Mouse (Mus musculus) stomach, embryonic 16.5 days (tissue): ENCODE measurements around the gene Syngap1. TPM values are rescaled to one million over a fixed set of nuclear protein-coding genes. Genes with fewer than 3 reads are reported as not detected.
A peak's percentile ranks its signal among the peaks of the same experiment; 100 is the strongest.

Experiments used
- ATAC-seq: fragments of 200-750 bp; cut with Nextera tagmentation; 2 replicates; pipeline ENCODE4 v1.8.0; 2017; ENCODE audit warnings: moderate number of reproducible peaks, moderate TSS enrichment; ENCODE audit not compliant: insufficient read depth, low FRiP score
- H3K27ac ChIP-seq: fragments of 300-500 bp; sonication (generic); 2 replicates; pipeline ENCODE4 v1.5.1; 2014; ENCODE audit warnings: low read length
- H3K27me3 ChIP-seq: fragments of 300-500 bp; sonication (generic); 2 replicates; pipeline ENCODE4 v1.6.1; 2014; ENCODE audit warnings: low read length, control low read depth, mixed read lengths; ENCODE audit not compliant: control insufficient read depth, insufficient read depth
- H3K36me3 ChIP-seq: fragments of 300-500 bp; sonication (generic); 2 replicates; pipeline ENCODE4 v1.6.1; 2014; ENCODE audit warnings: low read length; ENCODE audit not compliant: control insufficient read depth, insufficient read depth
- H3K4me1 ChIP-seq: fragments of 300-500 bp; sonication (generic); 2 replicates; pipeline ENCODE4 v1.6.1; 2014; ENCODE audit warnings: low read length, control low read depth, mixed read lengths; ENCODE audit not compliant: control insufficient read depth, insufficient read depth
- H3K4me2 ChIP-seq: fragments of 300-500 bp; sonication (generic); 2 replicates; pipeline ENCODE4 v1.6.1; 2014; ENCODE audit warnings: low read depth, low read length, mixed read lengths
- H3K4me3 ChIP-seq: fragments of 300-500 bp; sonication (generic); replicated peaks from 2 replicates; pipeline ENCODE4 v1.5.1; 2014; ENCODE audit warnings: mild to moderate bottlenecking, low read length
- H3K9ac ChIP-seq: fragments of 300-500 bp; sonication (generic); 2 replicates; pipeline ENCODE4 v1.6.1; 2014; ENCODE audit warnings: low read length
- H3K9me3 ChIP-seq: fragments of 300-500 bp; sonication (generic); replicated peaks from 2 replicates; pipeline ENCODE4 v1.6.1; 2016; ENCODE audit warnings: low read length, control low read depth; ENCODE audit not compliant: control insufficient read depth
- WGBS: fragments of 180-500 bp; shearing (Covaris S2); extraction: QIAGEN DNeasy Blood & Tissue Kit; methylation state at CpG from one replicate; pipeline ENCODE4 v1.1.7; 2014; 5-methylcytosine and 5-hydroxymethylcytosine counted together
- polyA plus RNA-seq: library from polyadenylated mRNA; unstranded; fragments of >200 nt; fragmentation: Nextera tagmentation; extraction: Ambion mirVana; gene quantifications from 2 replicates; pipeline ENCODE4 v1.2.1, GENCODE M21; 2015

Gene Syngap1
- polyA plus RNA-seq, 1 experiment from 2014 or later: 1.6 TPM

DNA sequence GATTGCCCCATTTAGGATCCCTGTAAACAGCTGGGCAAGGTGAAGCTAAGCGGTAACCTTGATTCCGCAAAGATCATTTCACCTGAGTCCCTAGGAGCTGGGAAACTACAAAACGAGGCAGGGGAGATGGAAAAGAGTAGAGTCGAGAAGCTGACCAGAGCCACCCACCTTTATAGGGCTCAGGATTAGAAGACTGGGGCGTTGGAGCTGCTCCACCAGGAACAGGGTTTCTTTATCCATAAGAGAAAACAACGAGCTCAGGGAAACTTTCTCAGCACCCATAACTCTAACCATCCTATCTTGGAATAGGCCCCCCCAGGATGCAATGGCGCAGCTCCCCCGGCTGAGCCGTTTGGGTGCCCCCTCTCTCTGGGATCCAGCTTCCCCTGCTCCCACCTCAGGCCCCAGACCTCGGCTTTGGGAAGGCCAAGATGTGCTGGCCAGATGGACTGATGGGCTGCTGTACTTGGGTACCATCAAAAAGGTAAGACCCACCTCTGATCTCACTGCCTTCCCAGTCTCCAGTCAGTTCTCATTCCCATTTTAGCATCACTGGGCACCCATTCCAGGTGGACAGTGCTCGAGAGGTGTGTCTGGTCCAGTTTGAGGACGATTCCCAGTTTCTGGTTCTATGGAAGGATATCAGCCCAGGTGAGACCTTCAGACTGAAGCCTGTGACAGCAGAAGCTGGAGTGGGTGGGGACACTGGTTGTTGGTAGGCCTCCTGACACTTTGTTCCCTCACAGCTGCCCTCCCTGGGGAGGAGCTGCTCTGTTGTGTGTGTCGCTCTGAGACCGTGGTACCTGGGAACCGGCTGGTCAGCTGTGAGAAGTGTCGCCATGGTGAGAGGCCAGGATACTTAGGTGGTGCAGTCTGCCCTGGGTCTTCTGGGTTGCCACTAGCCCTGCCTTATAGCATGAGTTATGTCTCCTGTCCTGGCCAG lies 6.9 kb upstream of the Syngap1 start:
- Histone ChIP-seq H3K4me2 (peak overlapping the region; percentile 94), H3K36me3 (peaks cover 4% of the 10 kb centered on the region; the same call in 1 of the 2 replicates), H3K27ac (no peak overlapping the region), H3K27me3 (no peaks in the 10 kb centered on the region), H3K4me3 (peak overlapping the region; percentile 82), H3K9ac (peak overlapping the region; percentile 94), H3K9me3 (no peaks in the 10 kb centered on the region), H3K4me1 (peaks cover 20% of the 10 kb centered on the region)
- WGBS: 77% methylated on average over 16 of the region's 16 CpGs
- ATAC-seq: no peak

DNA sequence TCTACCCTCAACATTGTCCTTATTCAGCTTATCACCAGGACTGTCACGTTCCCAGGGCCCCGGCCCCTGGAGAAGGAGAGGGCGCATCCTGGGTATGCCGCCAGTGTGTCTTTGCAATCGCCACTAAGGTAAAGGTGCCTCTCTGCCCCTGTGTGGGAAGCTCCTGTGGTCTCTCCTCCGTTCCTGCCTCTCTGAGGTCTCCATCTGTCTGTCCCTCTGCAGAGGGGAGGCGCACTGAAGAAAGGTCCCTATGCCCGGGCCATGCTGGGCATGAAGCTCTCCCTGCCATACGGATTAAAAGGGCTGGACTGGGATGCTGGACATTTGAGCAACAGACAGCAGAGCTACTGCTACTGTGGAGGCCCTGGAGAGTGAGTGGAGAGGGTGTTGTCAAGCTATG lies 6.0 kb upstream of the Syngap1 start:
- Histone ChIP-seq H3K9ac (no peak overlapping the region), H3K4me2 (no peak overlapping the region), H3K27me3 (no peaks in the 10 kb centered on the region), H3K27ac (no peak overlapping the region), H3K36me3 (peaks cover 4% of the 10 kb centered on the region; the same call in 1 of the 2 replicates), H3K4me1 (peaks cover 22% of the 10 kb centered on the region), H3K9me3 (no peaks in the 10 kb centered on the region), H3K4me3 (no peak overlapping the region)
- 85% methylated on average over 9 of the region's 9 CpGs for whole genome bisulfite sequencing
- no peak for ATAC-seq

DNA sequence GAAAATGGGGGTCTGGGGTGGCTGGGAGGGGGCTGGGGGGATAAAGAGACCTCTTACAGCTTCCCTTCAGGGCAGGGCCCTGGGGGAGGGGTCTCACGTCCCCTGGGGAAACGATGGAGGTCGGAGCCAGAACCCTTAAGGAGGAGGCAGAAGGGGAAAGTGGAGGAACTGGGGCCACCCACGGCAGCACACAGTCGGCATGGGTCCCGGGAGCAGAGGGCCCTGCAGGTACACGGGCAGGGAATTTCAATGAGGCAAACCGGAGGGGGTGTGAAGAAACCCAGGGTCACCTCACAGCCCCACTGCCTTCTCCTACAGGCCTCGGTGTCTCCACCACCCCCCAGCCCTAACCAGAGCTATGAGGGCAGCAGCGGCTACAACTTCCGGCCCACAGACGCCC lies 4.6 kb upstream of the Syngap1 start:
- H3K4me1 ChIP-seq: peaks cover 31% of the 10 kb centered on the region
- no peak overlapping the region for H3K4me3 ChIP-seq
- no peak overlapping the region for H3K4me2 ChIP-seq
- H3K9me3 ChIP-seq: no peaks in the 10 kb centered on the region
- ATAC-seq: no peak
- H3K27me3 ChIP-seq: no peaks in the 10 kb centered on the region
- no peak overlapping the region for H3K9ac ChIP-seq
- 85% methylated on average over 12 of the region's 12 CpGs for WGBS
- no peak overlapping the region for H3K27ac ChIP-seq
- H3K36me3 ChIP-seq: peaks cover 4% of the 10 kb centered on the region; the same call in 1 of the 2 replicates

DNA sequence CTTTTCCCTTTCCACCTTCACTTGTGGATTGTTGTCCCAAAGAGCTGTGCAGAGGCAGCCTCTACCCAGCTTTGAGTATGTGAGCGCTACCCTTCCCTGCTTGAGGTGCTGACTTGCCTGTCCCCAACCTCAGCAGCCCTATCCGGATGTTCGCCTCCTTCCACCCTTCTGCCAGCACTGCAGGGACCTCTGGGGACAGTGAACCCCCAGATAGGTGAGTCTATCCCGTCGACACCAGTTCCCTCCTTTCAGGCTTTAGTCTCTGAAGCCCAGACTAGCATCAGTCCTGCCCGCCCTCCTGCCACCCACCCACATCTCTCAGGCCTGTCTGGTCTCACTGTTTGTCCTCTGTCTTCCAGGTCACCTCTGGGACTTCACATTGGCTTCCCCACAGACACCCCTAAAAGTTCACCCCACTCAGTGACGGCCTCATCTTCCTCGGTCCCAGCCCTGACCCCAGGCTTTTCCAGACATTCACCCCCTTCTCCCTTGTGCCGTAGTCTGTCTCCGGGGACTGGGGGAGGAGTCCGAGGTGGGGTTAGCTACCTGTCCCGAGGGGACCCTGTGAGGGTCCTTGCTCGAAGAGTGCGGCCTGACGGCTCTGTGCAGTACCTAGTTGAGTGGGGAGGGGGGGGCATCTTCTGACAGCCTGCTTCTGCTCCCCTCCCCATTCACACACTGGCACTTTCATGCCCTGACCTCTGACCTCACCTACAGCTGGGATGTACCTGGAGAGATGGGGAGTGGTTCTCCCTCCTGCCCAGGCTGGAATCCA lies 3.9 kb upstream of the Syngap1 start:
- 0 out of 2 replicates have a peak overlapping the region, but pooled peaks have one; percentile 99 for H3K4me2 ChIP-seq
- peaks cover 4% of the 10 kb centered on the region; the same call in 1 of the 2 replicates for H3K36me3 ChIP-seq
- no peaks in the 10 kb centered on the region for H3K9me3 ChIP-seq
- H3K4me1 ChIP-seq: peaks cover 31% of the 10 kb centered on the region
- no peaks in the 10 kb centered on the region for H3K27me3 ChIP-seq
- H3K9ac ChIP-seq: no peak overlapping the region
- no peak overlapping the region for H3K27ac ChIP-seq
- WGBS: 81% methylated on average over 15 of the region's 15 CpGs
- no peak overlapping the region for H3K4me3 ChIP-seq
- ATAC-seq: no peak

DNA sequence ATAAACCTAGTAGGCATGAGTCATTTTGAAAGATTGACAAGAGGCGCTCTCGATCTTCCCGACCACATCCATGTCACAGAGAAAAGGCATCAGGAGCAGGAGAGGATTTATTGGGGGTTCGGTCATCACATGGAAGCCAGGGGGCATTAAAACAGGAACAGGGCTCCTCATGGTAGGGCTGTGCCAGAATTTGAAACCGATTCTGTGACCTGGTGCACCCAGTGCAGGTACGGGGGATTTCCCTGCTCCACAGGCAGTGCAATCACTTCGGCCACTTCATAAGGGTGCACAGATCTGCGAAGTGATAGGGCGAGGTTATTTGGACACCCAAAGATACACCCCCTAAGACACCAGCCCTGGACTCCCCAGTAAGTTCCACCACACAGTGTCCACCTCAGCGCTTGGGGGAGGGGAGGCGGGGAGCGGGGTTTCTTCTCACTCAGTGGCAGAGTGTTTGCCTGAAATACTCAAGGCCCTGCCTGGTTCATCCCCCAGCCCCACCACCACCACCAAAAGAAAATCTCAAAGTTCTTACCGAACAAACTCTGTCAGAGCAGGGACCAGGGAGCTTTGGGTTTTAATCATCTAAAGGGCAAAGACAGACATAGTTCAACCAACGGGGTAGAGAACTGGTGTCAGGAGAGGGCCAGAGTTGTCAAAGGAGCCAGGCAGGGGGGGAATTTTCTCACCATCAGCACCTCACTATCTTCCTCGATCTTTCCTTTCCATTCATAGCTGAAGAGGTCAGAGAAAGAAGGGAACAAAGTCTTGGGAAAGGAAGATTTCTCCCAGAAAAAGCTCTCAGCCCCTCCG lies 3.0 kb upstream of the Syngap1 start:
- H3K36me3 ChIP-seq: peaks cover 4% of the 10 kb centered on the region; the same call in 1 of the 2 replicates
- peak overlapping the region; percentile 80 for H3K9ac ChIP-seq
- H3K4me2 ChIP-seq: peak overlapping the region; percentile 99
- 40% methylated on average over 16 of the region's 16 CpGs for WGBS
- H3K9me3 ChIP-seq: no peaks in the 10 kb centered on the region
- H3K4me3 ChIP-seq: peak overlapping the region; percentile 83
- ATAC-seq: no peak
- peak overlapping the region; percentile 97; the same call in 1 of the 2 replicates for H3K27ac ChIP-seq
- H3K27me3 ChIP-seq: no peaks in the 10 kb centered on the region
- peaks cover 29% of the 10 kb centered on the region for H3K4me1 ChIP-seq

DNA sequence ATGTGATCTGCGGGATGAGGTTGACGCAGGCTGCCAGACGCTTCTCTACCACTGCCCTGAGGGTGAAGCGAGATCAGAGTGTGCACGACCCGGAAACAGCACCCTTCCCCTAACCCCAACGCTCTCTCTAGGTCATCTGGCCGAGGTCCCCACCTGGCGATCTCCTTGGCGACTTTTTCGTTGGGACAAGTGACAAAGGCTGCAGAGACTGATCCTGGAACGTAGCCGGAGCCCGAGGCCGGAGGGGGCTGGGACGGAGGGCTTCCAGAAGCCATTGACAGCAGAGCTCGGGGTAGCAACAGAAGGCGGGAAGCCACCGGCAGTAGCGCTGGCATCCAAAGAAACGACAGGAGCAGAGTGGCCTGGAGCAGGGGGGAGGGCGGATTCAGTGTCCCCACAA lies 2.3 kb upstream of the Syngap1 start:
- H3K9ac ChIP-seq: peak overlapping the region; percentile 80
- H3K27me3 ChIP-seq: no peaks in the 10 kb centered on the region
- ATAC-seq: no peak
- peaks cover 25% of the 10 kb centered on the region for H3K4me1 ChIP-seq
- peak overlapping the region; percentile 97 for H3K27ac ChIP-seq
- H3K4me2 ChIP-seq: peak overlapping the region; percentile 99
- under 1% methylated on average over 22 of the region's 22 CpGs for WGBS
- H3K9me3 ChIP-seq: no peaks in the 10 kb centered on the region
- H3K36me3 ChIP-seq: peaks cover 4% of the 10 kb centered on the region; the same call in 1 of the 2 replicates
- H3K4me3 ChIP-seq: peak overlapping the region; percentile 83

DNA sequence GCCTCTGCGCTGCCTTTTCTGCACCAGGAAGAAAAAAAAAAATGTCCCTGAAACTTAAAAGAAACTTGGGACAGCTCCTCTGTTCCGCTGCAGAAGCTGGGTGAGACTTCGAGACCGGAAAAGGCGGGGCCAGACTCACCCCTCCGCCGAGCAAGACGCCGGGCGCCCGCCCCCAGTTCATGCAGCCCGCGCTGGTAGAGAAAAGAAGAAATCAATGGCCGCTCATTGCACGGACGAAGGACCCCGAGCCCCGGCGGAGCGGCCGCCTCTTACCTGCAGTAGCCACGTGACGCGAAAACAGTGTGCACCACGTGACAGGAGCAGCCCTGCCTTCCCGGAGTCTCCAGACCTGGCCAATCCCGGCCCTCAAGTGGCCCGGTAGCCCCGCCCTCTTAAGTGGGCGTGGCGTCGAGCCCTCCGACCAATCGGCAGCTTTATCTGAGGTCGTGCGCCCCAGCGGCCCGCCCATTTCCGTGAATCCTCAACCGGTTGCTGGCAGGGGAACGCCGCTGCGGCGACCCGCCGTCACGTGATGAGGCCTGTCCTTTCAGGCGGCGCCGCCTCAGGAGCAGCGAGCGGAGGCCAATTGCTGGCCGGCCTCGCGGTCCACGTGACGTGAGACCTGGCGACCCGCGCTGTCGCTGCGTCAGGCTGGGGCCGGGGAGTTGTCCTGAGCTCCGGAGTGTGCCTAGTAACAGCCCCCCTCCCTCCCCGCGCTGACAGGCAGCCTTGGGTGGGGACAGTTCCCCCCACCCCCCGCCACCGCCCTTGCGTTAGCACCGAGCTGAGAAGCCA lies 1.7 kb upstream of the Syngap1 start, which contains the start of gene Cuta:
TSS of gene Cuta (minus strand) at position 392 of the 795 bp plus-strand sequence.
- H3K4me3 ChIP-seq: peak within 1 kb of the TSS; percentile 83
- H3K9me3 ChIP-seq: no peaks in the 10 kb centered on the region
- ATAC-seq: peak; percentile 96
- peak within 1 kb of the TSS; percentile 97 for H3K27ac ChIP-seq
- peak within 1 kb of the TSS; percentile 81 for H3K9ac ChIP-seq
- H3K27me3 ChIP-seq: no peaks in the 10 kb centered on the region
- WGBS: under 1% methylated on average over 70 of the region's 70 CpGs
- peaks cover 24% of the 10 kb centered on the region for H3K4me1 ChIP-seq
- H3K36me3 ChIP-seq: peaks cover 4% of the 10 kb centered on the region; the same call in 1 of the 2 replicates
- peak within 1 kb of the TSS; percentile 99 for H3K4me2 ChIP-seq

DNA sequence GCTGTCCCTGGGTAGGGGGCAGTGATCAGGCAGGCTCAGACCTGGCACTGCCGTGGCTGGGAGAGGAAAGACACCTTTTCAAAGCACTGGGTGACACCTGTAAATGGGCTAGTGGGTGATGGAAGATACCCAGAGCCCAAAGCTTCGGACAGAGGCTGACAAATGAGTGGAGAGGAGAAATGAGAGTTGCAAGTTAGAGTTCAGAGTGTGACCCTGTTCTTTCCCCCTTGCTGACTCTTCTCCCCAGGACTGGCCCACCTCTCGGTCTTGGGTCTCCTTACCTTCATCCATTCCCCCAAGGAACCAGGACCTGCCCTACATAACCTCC lies 1.1 kb upstream of the Syngap1 start:
- Histone ChIP-seq H3K9ac (peak overlapping the region; percentile 81), H3K4me2 (peak overlapping the region; percentile 81), H3K27ac (peak overlapping the region; percentile 97), H3K9me3 (no peaks in the 10 kb centered on the region), H3K4me3 (peak overlapping the region; percentile 83), H3K36me3 (peaks cover 4% of the 10 kb centered on the region; the same call in 1 of the 2 replicates), H3K27me3 (no peaks in the 10 kb centered on the region), H3K4me1 (peaks cover 24% of the 10 kb centered on the region)
- ATAC-seq: no peak
- WGBS: 4% methylated on average over 3 of the region's 3 CpGs
